ENCODE assay signal across 23 mouse cellular contexts in the genomic region with DNA sequence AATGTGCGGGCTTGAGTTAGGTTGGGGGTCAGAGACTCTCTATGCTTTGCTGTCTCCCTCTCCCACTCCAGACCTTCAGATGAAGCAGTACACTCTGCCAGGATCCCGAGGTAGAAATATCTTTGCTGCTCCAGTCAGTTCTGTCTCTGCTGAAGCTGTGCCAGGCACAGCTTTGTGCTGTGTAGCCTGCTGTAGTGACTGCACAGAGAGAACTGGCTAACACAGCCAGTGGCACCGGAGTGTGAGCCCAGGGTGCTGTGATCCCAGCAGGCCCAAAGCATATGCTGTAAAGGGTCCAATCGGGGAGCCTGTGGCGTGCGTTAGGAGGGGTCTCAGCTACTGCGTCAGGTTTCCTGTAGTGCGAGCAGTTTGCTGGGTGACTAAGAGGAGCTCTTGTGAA. TPM values are rescaled to one million over a fixed set of nuclear protein-coding genes. Genes with fewer than 3 reads are reported as not detected.
DNase-seq lines count a peak whose midpoint lies in the region; ATAC-seq and TF ChIP-seq lines count a peak whose summit lies in the region.
"Had no signal": no experiment of that assay in that cellular context is flagged by ENCODE, and none has a peak within 500 bp of the region (broad histone marks: within the 10 kb centered on the region; RNA-seq: fewer than 3 reads in every experiment).

No protein-coding gene starts in this region.

- TF ChIP-seq EP300 in heart, postnatal 0 days (IDR thresholded peaks at IDR 0.05; ENCODE audit: low read depth), result no peak

- 0 out of 2 replicates have a peak overlapping the region, but pooled peaks have one; percentile 14 for H3K27ac ChIP-seq in forebrain, embryonic 15.5 days (replicated peaks)
- H3K27ac ChIP-seq in forebrain, embryonic 14.5 days (ENCODE audit: low read depth, low read length), result no peak overlapping the region
- peak overlapping the region; percentile 16; the same call in 1 of the 2 replicates for H3K27ac ChIP-seq in heart, postnatal 0 days (ENCODE audit: low read depth)
- H3K27ac ChIP-seq: hindbrain, postnatal 0 days; limb, embryonic 13.5 days; liver, embryonic 13.5 days; midbrain, embryonic 10.5 days had no signal

- peaks cover 8% of the 10 kb centered on the region for H3K4me1 ChIP-seq in forebrain, embryonic 15.5 days
- 0 out of 2 replicates have a peak, but pooled peaks cover 4% of the 10 kb centered on the region for H3K4me1 ChIP-seq in forebrain, embryonic 14.5 days (ENCODE audit: control insufficient read depth, insufficient read depth, low read length)
- H3K4me1 ChIP-seq in heart, postnatal 0 days (ENCODE audit: control insufficient read depth, insufficient read depth), result peaks cover 32% of the 10 kb centered on the region
- H3K4me1 ChIP-seq: midbrain, embryonic 10.5 days had no signal

- no peaks in the 10 kb centered on the region for H3K9me3 ChIP-seq in forebrain, embryonic 15.5 days
- H3K9me3 ChIP-seq in forebrain, embryonic 14.5 days (replicated peaks; ENCODE audit: control insufficient read depth, low read length), result no peaks in the 10 kb centered on the region
- H3K9me3 ChIP-seq in heart, postnatal 0 days (replicated peaks; ENCODE audit: control insufficient read depth, low read length), result no peaks in the 10 kb centered on the region
- H3K9me3 ChIP-seq: G1E; limb, embryonic 13.5 days; liver, embryonic 13.5 days; midbrain, embryonic 10.5 days had no signal

- no peaks in the 10 kb centered on the region for H3K27me3 ChIP-seq in forebrain, embryonic 15.5 days
- H3K27me3 ChIP-seq in forebrain, embryonic 14.5 days (replicated peaks; ENCODE audit: control insufficient read depth, insufficient read depth, low read length), result no peaks in the 10 kb centered on the region
- H3K27me3 ChIP-seq in heart, postnatal 0 days (ENCODE audit: control insufficient read depth, insufficient read depth, low read length), result no peaks in the 10 kb centered on the region
- H3K27me3 ChIP-seq: limb, embryonic 13.5 days; liver, embryonic 13.5 days had no signal

- no peak overlapping the region for H3K4me2 ChIP-seq in forebrain, embryonic 15.5 days (replicated peaks)
- no peak overlapping the region for H3K4me2 ChIP-seq in forebrain, embryonic 14.5 days (ENCODE audit: low read length)
- H3K4me2 ChIP-seq in heart, postnatal 0 days (ENCODE audit: low read depth, low read length), result no peak overlapping the region
- H3K4me2 ChIP-seq: limb, embryonic 13.5 days; liver, embryonic 13.5 days; lung, embryonic 14.5 days had no signal

- H3K9ac ChIP-seq in forebrain, embryonic 15.5 days (replicated peaks), result no peak overlapping the region
- H3K9ac ChIP-seq in forebrain, embryonic 14.5 days (ENCODE audit: low read length), result no peak overlapping the region
- H3K9ac ChIP-seq in heart, postnatal 0 days (replicated peaks; ENCODE audit: low read depth, low read length), result no peak overlapping the region
- H3K9ac ChIP-seq: limb, embryonic 13.5 days; liver, embryonic 13.5 days; lung, embryonic 14.5 days had no signal

- no peak overlapping the region for H3K4me3 ChIP-seq in forebrain, embryonic 15.5 days
- H3K4me3 ChIP-seq in forebrain, embryonic 14.5 days (ENCODE audit: low read depth, low read length), result no peak overlapping the region
- no peak overlapping the region for H3K4me3 ChIP-seq in heart, postnatal 0 days (ENCODE audit: low read depth, low read length)
- H3K4me3 ChIP-seq: limb, embryonic 13.5 days; liver, embryonic 13.5 days; midbrain, embryonic 10.5 days had no signal

- no peak for TF ChIP-seq CTCF in heart, postnatal 0 days (IDR thresholded peaks at IDR 0.05; ENCODE audit: low read depth)

- no peak for DNase-seq in forebrain, embryonic 14.5 days (ENCODE audit: low spot score)
- DNase-seq in heart, postnatal 0 days (ENCODE audit: low spot score), result no peak
- DNase-seq in heart, postnatal 25 days (ENCODE audit: low spot score), result no peak
- DNase-seq in cerebellum, adult 18-20 months, result peak; percentile 70 to 75
- DNase-seq in cerebellum, postnatal 25 days, result peak; percentile 73 to 77
- DNase-seq in adrenal gland, adult 2 months, result no peak
- no peak for DNase-seq in spleen, adult 18-20 months
- DNase-seq: adrenal gland, postnatal 14 days; embryo, embryonic 11 days; gastrocnemius, postnatal 36 days; kidney, adult 11 months; layer of hippocampus, postnatal 36 days; liver, embryonic 13.5 days; lung, embryonic 14.5 days; lung, postnatal 36 days; thymus, adult 18-20 months; thymus, postnatal 4 days had no signal

- 86% methylated on average over 8 of the region's 8 CpGs for WGBS in forebrain, embryonic 15.5 days
- 92% methylated on average over 8 of the region's 8 CpGs for WGBS in forebrain, embryonic 14.5 days
- WGBS in heart, postnatal 0 days, result 74% methylated on average over 8 of the region's 8 CpGs

- H3K36me3 ChIP-seq in forebrain, embryonic 15.5 days, result 0 out of 2 replicates have a peak, but pooled peaks cover 6% of the 10 kb centered on the region
- H3K36me3 ChIP-seq in forebrain, embryonic 14.5 days (ENCODE audit: control insufficient read depth, insufficient read depth, low read length), result 0 out of 2 replicates have a peak, but pooled peaks cover 3% of the 10 kb centered on the region
- peaks cover 12% of the 10 kb centered on the region for H3K36me3 ChIP-seq in heart, postnatal 0 days (replicated peaks; ENCODE audit: control insufficient read depth, insufficient read depth, low read length)

- ATAC-seq in forebrain, embryonic 15.5 days (replicated peaks), result peak; percentile 59; the same call in 1 of the 2 replicates
- ATAC-seq in forebrain, embryonic 14.5 days, result no peak
- no peak for ATAC-seq in heart, postnatal 0 days (ENCODE audit: insufficient read depth, low read depth)
- ATAC-seq: activated CD4-positive, CD25-positive, alpha-beta regulatory T cell, adult 4 months; hindbrain, postnatal 0 days had no signal

- intact Hi-C loops in heart, postnatal 25 days (cut with DNase I), result no loop called here

RNA-seq across cellular contexts. Expression of gene Pkp4, which starts 27.7 kb away (rescaled TPM):
- polyA plus RNA-seq in forebrain, embryonic 15.5 days (2015; fragmentation: Nextera tagmentation; extraction: Ambion mirVana), result 23.1 and 23.9 TPM in 2 replicates
- polyA plus RNA-seq in forebrain, embryonic 14.5 days (2014; fragmentation: Nextera tagmentation; extraction: Ambion mirVana), result 24.6 and 25.7 TPM in 2 replicates
- 152 and 232 TPM in 2 replicates for total RNA-seq in heart, postnatal 0 days (2014; rRNA removed; ENCODE audit: low replicate concordance)
- polyA plus RNA-seq in heart, postnatal 0 days (2015; fragmentation: Nextera tagmentation; extraction: Ambion mirVana), result 30.9 and 36.1 TPM in 2 replicates
- total RNA-seq in heart, postnatal 25 days (2021), result 100 to 1,000 TPM; 148 to 155 TPM
- total RNA-seq in adrenal gland, adult 2 months (2021), result 10 to 100 TPM; 55.4 to 65.8 TPM
- polyA plus RNA-seq in adrenal gland, adult 2 months (2012; rRNA removed), result 36.8 and 47.0 TPM in 2 replicates

RNA-seq across cellular contexts. Expression of gene Ccdc148, which starts 27.8 kb away (rescaled TPM):
- polyA plus RNA-seq in forebrain, embryonic 15.5 days (2015; fragmentation: Nextera tagmentation; extraction: Ambion mirVana), result 4.1 and 4.8 TPM in 2 replicates
- 1.8 and 2.5 TPM in 2 replicates for polyA plus RNA-seq in forebrain, embryonic 14.5 days (2014; fragmentation: Nextera tagmentation; extraction: Ambion mirVana)
- 0.46 and 1.3 TPM in 2 replicates for total RNA-seq in heart, postnatal 0 days (2014; rRNA removed; ENCODE audit: low replicate concordance)
- 0.56 and 0.69 TPM in 2 replicates for polyA plus RNA-seq in heart, postnatal 0 days (2015; fragmentation: Nextera tagmentation; extraction: Ambion mirVana)
- under 1 TPM; 0.64 to 0.83 TPM for total RNA-seq in heart, postnatal 25 days (2021)
- total RNA-seq in adrenal gland, adult 2 months (2021), result 1 to 10 TPM; 1.1 to 1.3 TPM
- 0.02 and 0.06 TPM in 2 replicates for polyA plus RNA-seq in adrenal gland, adult 2 months (2012; rRNA removed)
- polyA plus RNA-seq: G1E had no signal

Comparison
In these comparisons a context has a peak if more than half of its experiments do, and no peak if none do; other contexts are left out.
1. DNase-seq: peak in cerebellum, adult 18-20 months (2 of 2) and cerebellum, postnatal 25 days (2 of 2); none in forebrain, embryonic 14.5 days (single experiment), heart, postnatal 0 days (single experiment), heart, postnatal 25 days (single experiment), adrenal gland, adult 2 months (single experiment) and spleen, adult 18-20 months (0 of 2).